Mouse (Mus musculus): ENCODE data around the gene Capn13.

Gene Capn13

DNA sequence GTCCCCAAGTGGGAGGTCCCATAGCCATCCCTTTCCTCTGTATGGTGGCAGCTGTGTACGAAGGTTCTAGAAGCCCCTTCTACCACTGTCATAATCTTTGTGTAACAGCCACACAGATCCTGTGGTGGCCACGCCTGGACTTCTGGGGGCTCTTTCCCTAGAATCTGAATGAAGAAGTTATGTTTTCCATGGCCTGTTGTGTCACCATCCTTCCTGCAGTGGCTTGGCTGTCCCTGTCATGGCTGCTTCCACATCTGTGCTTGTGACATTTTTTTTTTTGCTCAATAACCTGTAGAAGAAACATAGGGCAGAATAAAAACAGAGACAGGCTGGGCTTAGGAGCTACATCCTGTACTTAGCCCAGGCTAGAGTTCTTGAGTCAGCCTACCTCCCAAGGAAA, at the start of gene Capn13:
TSS of gene Capn13 (minus strand) at position 5 of the 400 bp plus-strand sequence.
- DNase-seq (ENCODE audit: low spot score), result no peak

DNA sequence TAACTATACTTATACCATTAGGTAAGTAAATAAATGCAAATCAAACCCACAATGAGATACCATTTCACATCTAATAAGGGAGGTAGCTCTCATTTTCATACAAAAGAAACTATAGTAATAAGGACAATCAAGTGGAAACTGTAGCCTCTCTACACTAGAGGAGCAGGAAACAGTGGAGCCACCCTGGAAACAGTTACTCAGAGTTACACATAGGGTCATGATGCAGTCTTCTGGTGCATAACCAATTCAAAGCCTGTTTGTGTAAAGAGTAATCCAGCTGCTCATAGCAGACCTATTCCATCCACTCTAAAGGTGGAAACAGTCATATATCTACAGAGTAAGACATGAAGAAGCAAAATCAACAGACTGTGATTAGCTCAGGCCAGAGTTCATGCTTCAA, 48.4 kb upstream of the Capn13 start:
- no peak for DNase-seq (ENCODE audit: low spot score)

DNA sequence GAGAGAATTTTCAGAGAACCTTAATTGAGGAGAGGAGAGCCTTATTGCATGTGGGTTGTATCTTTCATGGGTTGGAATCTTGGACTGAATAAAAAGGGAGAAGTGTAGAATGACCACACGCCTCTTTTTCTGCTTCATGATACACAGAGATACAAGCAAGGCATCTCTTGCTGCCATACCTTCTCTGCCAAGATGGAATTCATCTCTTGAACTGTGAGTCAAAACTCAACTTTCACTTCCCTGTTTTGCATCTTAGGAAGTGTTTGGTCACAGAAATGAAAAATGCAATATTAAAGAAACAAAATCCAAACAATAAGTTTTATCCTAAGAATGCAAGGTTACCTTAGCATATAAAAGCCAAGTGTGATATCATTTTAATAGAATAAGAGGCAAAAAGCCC, 40.1 kb upstream of the Capn13 start:
- no peak for DNase-seq (ENCODE audit: low spot score)

DNA sequence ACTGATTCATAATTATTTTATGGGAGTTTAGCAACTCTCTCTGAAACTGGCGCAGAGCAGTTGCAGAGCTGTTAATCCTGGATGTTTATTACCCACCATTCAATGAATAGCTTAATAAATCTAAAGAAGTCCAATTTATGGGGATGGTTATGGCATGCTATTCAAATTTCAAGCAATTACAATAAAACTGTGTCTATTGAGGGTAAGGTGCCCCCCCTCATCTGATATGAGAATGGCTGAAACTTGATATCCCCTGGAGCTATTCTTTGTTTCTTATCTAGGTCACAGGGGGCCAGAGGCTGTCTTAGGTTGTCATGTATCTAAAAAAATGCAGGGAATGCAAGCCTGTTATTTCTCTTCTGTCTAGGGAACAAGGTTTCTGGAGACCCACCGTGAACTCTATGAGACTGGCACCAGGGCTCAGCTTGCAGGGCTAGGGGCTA, 31.9 kb upstream of the Capn13 start:
- DNase-seq (ENCODE audit: low spot score), result no peak

DNA sequence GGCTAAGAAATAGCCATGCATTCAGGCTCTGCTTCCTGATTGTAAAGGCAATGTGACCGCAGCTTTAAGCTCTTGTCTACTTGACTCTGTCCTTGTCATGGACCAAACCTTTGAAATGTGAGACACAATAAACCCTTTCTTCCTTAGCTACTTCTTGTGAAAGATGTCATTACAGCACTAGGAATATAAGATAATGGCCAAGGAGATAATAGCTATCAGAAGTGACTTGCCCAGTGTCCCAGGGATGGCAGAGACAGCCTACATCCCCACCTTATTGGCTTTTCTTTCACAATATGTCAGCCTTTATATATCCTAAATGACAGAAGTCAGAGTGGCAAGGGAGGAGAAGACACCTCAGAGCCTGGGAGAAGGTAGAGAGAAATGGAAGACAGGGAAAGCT, 31.4 kb upstream of the Capn13 start:
- no peak for DNase-seq (ENCODE audit: low spot score)

DNA sequence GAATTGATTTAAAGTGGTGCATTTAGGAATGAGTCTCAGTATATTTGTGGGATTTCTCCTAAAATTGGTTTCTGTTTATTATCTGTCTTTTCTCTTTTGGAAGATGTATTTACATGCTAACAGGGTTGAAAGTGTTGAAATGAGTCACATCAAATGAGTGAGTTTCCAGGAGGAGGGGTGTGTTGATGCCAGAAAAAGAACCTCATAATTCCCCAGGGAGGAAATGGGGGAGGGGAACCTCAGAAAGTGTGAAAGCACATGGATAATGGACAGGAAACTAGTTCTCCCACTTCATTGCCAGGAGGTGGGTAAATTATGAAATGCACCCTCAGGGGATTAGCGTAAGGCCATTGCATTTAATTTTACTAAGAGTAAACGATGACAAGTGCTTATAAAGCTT, 16.7 kb upstream of the Capn13 start:
- DNase-seq (ENCODE audit: low spot score), result no peak

DNA sequence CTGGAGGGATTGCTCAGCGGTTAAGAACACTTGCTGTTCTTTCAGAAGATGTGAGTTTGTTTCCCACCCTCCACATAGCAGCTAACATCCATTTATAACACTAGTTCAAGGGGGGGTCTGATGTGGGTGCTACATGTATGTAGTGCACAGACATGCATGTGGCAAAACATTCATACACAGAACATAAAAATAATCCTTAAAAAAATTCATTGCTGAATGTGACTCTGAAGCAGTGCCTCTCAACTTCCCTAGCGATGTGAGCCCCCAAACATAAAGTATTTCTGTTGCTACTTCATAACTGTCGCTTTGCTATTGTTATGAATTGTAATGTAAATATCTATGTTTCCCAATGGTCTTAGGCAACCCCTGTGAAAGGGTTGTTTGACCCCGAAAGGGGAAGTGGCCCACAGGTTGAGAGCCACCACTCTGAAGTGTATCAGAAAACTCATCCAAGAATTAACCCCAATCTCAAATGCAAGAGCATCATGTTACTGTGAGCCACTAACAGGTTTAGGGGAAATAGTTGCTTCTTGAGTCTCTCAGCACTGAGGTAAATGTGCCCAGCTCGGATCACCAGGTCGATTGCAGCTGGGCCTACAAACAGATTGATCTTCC, 15.6 kb upstream of the Capn13 start:
- no peak for DNase-seq (ENCODE audit: low spot score)

DNA sequence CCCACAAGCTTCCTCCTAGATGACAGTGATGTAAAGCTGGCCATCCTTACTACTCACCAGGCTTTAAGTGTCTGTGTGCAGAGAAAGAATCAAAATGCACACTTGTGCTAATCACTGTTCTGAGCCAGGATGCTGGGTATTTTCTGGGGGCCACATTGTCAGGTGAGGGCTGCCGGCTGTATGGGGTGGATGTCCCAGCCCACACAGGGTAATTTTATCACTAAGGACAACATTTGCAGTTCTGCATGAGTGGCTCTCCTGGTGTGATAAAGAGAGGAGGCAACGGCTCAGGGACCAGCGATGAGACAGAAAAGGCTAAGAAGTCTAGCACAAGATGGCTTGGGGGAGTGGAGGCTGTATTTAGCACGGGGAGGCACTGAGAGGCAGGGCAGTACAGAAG, 11.2 kb upstream of the Capn13 start:
- DNase-seq (ENCODE audit: low spot score), result no peak

DNA sequence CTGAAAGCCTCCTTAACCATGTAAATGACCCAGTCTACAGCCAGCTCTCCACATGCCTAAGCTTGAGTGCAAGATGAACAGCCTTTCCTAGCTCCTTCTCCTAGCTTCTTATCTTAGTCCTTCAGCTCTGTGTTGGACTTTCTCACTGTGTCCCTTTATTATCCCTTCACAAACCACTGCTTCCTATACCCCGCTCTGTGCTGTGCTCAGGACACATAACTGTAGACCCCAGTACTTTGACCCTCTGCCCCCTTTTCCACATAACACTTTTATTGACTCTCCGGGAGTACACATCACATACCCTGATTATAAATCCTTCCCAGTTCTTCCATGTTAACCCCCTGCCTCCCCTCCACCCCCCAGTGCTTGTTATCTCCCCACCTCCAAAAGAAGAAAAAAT, 606 bp upstream of the Capn13 start:
- no peak for DNase-seq (ENCODE audit: low spot score)

DNA sequence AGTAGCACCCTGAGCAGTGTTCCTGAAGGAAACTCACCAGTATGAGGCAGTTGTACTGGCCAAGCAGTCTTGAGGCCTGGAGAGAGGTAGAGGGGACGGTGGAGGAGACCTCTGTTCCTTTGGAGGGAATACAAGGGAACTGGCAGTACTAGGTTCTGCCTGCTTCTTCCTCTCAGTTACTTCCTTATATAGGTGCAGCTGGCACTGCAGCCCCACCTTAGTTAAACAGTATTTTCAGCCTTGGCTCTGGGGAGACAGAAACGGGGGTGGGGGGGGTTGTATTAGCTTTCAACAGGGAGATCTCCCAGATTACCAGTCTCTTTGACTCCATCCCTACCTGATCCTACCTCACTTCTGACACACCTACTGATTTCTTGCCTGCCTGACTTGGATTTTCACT, 1.5 kb downstream of the Capn13 start:
- no peak for DNase-seq (ENCODE audit: low spot score)

DNA sequence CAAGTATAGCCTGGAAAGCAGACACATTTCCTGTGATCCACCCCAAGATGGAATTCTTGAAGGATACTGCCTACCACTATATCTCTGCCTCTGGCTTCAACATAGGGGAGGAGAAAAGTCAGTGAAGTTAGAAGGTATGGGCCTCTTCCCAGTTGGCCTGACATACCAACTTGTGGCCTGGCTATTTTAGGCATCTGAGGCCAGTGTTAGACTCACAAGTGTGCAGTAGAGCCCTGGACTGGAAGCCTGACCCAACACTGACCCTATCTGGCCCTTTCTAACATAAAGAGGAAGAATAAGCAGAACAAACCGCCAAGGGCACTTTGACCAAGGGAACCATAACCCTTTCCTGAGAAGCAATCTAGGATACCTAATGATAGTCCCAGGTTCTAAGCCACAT, 7.3 kb downstream of the Capn13 start:
- no peak for DNase-seq (ENCODE audit: low spot score)

DNA sequence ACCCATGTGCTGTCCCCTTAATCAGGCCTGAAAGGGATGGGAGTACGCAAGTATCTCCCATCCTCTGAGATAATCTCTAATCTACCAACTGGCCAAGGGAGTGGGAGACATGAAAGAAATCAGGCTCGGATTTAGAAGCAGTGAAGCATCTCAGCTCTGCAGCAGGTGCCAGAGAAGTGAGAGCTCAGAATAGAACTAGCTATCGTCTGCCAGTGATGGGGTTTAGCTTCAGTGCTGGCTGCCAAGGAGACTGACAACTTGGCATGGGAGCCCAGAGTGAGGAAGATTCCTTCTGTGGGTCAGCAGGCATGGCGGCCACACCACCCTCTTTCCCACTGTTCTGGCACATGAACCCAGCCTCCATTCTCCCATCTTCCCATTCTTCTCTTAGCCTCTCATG, 8.9 kb downstream of the Capn13 start:
- DNase-seq (ENCODE audit: low spot score), result no peak

DNA sequence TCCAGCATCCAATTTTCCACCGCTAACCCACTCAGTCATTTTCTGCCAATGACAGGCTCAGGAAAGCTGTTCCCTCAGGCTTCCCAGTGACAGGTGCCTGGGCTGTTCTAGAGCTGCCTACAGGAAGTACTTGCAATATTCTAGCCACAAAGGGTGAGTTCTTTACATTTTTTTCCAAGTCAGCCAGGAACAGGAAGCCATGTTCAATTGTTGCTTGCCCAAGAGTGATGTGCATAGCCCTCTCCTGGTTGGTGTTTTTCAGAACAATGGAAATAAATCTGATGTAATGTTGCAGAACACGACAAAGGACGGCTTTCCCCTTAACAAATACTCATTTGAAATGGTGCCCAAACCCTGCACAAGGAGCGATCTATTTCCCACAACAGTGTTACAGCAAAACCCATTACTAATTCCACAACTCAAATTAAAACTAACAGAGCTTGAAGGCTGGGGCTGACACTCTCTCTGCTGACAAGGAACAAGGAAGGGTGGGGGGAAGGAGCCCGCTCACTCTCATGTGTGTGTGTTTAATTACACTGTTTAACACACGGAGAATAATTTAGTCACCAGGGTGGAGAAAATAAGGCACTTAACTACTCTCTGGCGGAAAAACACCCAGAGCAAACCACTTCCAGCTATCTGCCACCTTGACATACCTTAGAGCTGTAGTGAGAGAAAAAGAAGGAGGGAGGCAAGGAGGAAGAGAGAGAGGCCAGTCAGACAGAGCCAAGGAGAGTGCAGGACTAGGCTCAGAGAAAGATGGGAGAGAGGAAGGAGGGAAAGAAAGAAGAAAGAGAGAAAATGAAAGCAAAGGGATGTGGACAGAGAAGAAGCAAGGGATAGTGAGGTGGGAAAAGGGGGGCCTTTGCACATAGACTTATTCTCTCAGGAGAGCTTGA, 10.2 kb downstream of the Capn13 start:
- no peak for DNase-seq (ENCODE audit: low spot score)

DNA sequence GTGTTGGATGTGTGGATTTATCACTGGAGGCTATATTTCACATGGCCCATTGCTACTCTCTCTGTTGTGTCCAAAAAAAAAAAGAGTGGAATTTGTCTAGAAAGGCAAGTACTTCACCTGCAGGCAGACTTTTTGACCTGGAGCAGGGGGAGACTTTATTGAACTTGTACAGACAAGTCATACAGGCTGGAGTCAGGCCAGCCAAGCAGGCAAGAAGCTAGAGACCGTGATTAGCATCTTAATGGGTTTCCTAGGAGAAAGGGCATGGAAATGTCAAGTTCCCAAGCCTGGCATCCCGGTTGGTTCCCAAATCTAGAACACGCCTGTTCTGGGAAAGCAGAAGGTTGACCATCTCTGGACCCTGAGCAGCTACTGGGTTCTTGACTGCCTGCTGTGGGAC, 11.3 kb downstream of the Capn13 start:
- DNase-seq (ENCODE audit: low spot score), result no peak

DNA sequence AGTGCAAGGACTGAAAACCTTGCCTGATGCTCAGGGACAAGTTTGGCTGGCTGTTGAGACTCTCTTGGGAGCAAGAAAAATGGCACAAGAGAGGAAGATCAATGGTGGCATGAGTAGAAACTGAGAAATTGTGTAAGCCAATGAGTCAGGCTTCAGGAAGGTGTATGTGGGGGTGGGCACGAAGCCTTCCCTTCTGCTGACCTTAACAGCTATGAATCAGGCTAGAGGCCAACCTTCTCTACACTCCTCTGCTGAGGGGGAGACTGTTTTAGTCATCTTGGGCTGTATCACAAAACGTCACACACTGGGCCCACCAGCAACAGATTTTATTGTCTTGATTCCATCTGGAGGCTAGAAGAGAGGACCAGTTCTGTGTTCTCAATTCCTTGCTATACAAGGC, 14.1 kb downstream of the Capn13 start:
- DNase-seq (ENCODE audit: low spot score), result no peak

DNA sequence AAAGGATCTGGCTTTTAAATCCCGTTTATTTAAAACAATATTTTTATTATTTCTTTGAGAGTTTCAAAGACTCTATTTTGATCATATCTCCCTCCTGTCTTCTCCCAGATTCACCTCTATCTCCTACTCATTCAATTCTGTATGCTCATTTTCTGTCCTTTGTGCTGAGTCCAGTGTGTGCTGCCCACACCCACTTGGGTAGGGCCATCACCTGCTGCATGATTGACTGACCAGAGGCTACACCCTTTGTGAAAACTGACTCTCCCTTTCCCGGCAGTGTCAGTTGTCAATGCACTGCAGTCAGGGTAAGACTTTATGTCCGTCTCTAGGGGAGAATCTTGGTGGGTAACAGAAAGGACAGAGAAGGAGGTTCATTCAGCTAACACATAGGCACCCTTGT, 14.7 kb downstream of the Capn13 start:
- DNase-seq (ENCODE audit: low spot score), result no peak

DNA sequence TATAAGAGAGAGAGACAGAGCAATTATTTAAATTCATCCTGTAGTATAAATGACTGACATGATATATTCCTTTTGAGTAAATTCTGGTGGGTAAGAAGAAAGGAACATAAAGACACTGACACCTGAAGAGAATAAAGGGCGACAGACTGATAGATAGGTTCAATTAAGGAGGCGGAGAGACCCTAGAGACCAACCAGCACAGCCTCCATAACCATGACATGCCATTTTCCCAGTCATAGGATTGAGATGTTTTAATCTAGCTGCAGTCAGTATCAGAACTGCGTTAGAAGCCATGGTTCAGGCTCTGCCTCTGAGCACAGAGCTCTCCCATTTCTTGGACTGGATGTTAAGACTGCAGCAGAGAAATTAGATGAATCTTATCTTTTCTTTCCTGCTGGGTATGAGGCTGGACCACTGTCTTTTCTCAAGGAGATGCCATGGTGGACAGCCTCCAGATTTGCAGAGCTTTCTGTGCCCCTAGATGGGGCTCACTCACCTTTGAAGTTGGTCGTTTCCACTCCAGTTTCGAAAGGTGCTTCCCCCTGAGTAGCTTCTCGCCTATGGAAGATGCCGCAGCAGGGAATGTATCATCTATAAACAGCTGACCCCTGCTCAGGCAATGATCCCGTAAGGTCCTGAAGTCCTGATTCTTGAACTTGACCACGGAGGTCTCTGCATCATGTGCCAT, 18.2 kb downstream of the Capn13 start:
- DNase-seq (ENCODE audit: low spot score), result no peak

DNA sequence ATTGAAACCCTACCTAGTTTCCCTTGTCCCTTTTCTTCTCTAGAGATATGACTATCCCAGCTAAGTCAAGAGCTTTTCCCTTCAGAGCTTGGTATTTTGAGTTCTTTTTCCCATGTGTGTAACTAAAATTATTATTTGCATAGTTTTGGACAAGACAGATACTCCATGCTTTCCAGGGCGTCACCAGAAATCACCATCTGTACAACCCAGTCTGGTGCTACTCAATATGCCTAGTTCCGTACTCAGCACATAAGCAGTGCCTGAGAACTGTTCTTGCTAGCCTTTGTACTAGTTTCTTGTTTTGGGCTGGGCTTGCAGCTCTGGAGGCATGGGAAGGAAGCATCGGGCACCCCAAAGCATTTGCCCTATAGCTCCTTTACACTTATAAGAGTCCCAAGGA, 19.0 kb downstream of the Capn13 start:
- no peak for DNase-seq (ENCODE audit: low spot score)

DNA sequence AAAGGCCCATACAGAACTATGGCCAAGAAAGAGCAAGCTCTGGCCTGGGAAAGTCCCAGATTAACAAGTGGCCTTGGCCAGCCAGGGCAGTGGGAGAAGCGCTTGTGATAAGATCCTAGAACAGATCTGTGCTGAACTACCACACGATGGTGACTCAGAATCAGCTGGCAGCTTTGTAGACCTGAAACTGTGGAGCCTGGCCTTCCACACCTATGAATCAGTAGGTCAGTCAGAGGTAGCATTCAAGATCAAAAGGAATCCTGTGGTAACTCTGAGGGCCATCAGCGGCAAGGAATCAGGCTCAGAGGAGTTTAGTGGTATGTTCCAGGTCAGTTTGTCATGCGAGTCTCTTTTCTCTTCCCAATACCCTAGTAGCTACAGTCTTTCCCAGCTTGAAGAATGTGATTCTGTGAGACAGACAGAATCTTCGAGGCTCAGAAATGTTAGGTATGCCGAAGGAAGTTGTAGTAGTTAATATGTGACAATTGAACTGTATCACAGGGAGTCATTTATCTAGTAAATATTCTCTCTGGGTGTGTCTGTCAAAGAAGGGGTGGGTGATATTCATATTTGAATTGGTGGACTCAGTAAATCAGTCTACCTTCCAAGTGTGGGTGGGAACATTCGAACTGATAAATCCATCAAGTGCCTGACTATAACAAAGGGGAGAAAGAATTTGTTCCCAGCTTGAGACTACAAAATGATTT, 22.7 kb downstream of the Capn13 start:
- no peak for DNase-seq (ENCODE audit: low spot score)

DNA sequence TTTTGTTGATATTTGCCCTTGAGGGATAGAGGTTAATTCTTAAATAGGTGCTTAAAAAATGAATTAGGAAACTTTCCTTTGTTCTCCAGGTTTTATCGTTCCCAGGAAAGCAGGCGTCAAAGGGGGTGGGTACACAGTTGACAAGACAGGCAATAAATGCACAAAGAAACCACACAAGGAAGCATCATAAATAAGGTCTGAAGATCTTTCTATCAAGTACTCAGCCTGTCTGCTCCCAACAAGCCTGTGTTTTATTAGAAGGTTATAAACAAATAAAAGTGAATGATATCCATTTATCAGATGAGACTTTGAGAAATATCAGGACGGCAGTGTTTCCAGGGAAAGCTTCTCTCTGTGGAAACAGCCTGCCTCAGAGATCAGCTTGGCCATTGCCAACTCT, 33.3 kb downstream of the Capn13 start:
- DNase-seq (ENCODE audit: low spot score), result no peak

DNA sequence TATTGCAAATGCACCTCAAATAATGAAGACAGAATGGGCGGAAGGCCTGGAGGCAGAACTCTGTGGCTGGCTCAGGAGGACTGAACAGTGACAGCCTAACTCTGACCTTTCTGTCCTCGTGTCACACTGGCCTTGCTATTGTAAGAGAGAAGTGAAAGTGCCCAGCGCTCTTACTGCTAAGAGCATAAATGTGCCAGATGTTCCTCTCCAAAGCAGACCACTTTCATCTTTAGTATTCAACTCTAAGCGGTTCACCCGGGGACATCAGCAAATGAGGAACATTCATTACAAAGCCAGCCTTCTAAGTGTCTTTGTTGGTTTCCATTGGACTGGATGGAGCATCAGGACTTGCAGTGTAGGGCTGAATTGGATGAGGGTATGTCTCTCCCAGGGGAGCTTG, 39.6 kb downstream of the Capn13 start:
- no peak for DNase-seq (ENCODE audit: low spot score)

DNA sequence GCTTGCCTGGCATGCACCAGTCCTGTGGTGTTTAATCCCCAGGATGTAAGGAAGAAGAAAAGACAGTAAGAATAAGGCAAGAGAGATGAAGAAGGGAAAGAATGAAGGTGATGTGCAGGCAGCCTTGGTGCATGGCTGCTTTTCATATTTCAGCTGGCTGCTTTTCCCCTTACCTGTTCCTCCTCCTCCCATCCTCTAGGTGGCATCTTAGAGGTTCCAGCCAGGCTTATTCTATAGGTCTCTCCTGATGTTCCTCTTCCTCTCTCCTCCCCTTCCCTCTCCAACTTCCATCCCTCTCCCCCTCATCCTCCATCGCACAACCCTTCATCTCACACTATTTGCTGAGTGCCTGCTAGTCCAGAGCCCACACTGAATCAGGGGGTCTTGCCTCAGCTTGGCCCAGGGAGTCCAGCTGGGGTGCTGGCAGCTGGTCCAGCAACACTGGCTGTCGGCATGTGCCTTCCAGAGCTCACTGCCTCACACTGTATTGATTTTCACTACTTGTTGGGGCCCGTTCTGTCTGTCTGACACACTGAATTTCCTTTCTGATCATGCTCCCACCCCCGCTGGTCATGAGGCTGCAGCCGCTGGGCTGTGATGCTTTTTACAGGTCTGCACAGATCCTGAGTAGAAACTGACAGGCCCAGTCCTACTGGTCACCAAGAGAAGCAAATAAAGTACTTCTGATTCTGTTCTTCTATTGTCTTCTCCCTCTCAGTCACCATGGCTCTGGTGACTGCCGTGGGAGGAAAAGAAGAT, 56.9 kb downstream of the Capn13 start:
- no peak for DNase-seq (ENCODE audit: low spot score)
